Mouse (Mus musculus): ENCODE measurements at regions not wholly inside any gene's neighbourhood (a gene's known extent, or its start where the extent isn't known, plus 50 kb on each side); places are given as distances from the start of the nearest gene placed in this dataset.

DNA sequence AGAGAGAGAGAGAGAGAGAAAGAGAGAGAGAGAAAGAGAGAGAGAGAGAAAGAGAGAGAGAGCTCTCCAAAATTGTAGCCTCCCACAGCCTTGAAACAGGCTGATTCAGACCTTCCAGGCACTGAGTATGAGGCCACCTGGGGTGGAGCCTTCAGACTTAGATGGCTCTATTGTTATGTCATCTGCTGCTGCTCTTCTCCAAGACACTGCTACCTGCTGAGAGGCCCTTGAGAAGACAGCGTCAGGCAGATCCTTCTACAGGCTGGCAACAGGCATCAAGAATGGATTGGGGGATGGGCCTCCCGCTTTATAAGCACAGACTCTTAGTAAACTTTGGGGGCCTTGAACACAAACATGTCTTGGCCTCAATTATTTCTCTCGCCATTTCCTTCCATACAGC is 1340.9 kb upstream of the Adgrl3 start:
- DNase-seq = no peak

- no peak for DNase-seq
Observed at GRCm38 (mm10) chr5:79680321-79680720, 1339.6 kb upstream of the Adgrl3 start.

GRCm38 (mm10) chr5:79706631-79707030 is 1313.3 kb upstream of the Adgrl3 start:
- DNase-seq = peak; percentile 5

DNA sequence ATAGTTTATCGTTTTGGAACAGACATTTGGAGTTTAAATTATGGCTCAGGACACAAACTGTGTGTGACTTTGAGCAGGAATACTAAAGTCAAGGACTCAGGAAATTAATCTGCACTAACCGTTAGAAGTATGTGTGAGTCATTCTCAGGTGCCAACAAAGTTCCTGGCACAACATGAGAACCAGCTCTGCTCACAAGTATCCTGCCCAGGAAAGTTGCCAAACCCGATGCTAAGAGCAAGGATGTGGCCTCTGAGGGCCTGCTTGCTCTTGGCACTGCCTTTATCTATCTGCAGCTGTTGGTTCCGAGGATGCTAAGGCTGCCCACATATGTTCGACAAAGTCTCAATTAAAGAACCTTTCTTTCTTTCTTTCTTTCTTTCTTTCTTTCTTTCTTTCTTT is 1285.1 kb upstream of the Adgrl3 start:
- no peak for DNase-seq

- DNase-seq = no peak
Observed at GRCm38 (mm10) chr5:79784391-79784790, 1235.5 kb upstream of the Adgrl3 start.

GRCm38 (mm10) chr5:79826531-79826930 is 1193.4 kb upstream of the Adgrl3 start:
- no peak for DNase-seq

GRCm38 (mm10) chr5:79846456-79846855 is 1173.5 kb upstream of the Adgrl3 start:
- DNase-seq = no peak

- DNase-seq = no peak
Observed at GRCm38 (mm10) chr5:79855866-79856265, 1164.1 kb upstream of the Adgrl3 start.

GRCm38 (mm10) chr5:79900713-79901112 is 1119.2 kb upstream of the Adgrl3 start:
- no peak for DNase-seq

DNA sequence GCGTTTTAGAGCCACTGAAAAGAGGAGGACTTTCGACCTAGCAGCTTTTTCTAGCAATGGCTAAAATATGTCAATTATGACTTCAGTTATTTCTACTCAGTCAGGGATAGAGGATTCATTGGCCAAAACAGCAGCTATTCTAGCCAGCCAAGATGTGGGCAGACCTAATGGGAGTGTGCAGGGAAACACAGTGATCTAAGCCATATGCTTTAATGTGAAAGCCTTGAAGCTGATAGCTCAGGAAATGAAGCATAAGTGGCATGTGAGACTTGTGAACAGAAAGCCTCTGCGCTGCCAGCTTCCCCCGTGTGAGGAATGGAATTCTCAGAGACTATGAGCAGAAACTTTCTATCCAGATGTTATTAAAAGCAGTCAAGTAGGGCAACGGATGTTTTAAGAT is 1114.6 kb upstream of the Adgrl3 start:
- DNase-seq = no peak
